Comparison of ENCODE assay signal across 25 mouse cellular contexts in genomic region chr2:76076838-76077237, GRCm38 (mm10).
DNase-seq lines count a peak whose midpoint lies in the region; ATAC-seq and TF ChIP-seq lines count a peak whose summit lies in the region.
"Had no signal": no experiment of that assay in that cellular context is flagged by ENCODE, and none has a peak within 500 bp of the region (broad histone marks: within the 10 kb centered on the region; RNA-seq: fewer than 3 reads in every experiment).

No protein-coding gene starts in this region.

- no peak for TF ChIP-seq CTCF in Patski (IDR thresholded peaks at IDR 0.05)

- H3K9ac ChIP-seq in kidney, embryonic 15.5 days: no peak overlapping the region
- H3K9ac ChIP-seq: embryonic facial prominence, embryonic 12.5 days; embryonic facial prominence, embryonic 15.5 days; forebrain, embryonic 12.5 days; forebrain, embryonic 15.5 days; heart, embryonic 12.5 days; heart, embryonic 15.5 days; hindbrain, embryonic 13.5 days had no signal

- no peak overlapping the region for H3K4me3 ChIP-seq in kidney, embryonic 15.5 days (replicated peaks)
- H3K4me3 ChIP-seq: embryonic facial prominence, embryonic 12.5 days; embryonic facial prominence, embryonic 15.5 days; forebrain, embryonic 12.5 days; forebrain, embryonic 15.5 days; heart, embryonic 12.5 days; heart, embryonic 15.5 days; hindbrain, embryonic 10.5 days; hindbrain, embryonic 13.5 days had no signal

- peaks cover 33% of the 10 kb centered on the region for H3K4me1 ChIP-seq in kidney, embryonic 15.5 days
- H3K4me1 ChIP-seq: embryonic facial prominence, embryonic 12.5 days; forebrain, embryonic 12.5 days; forebrain, embryonic 15.5 days; heart, embryonic 12.5 days; heart, embryonic 15.5 days; hindbrain, embryonic 10.5 days; hindbrain, embryonic 13.5 days had no signal

- no peaks in the 10 kb centered on the region for H3K9me3 ChIP-seq in kidney, embryonic 15.5 days (replicated peaks)
- H3K9me3 ChIP-seq: embryonic facial prominence, embryonic 12.5 days; embryonic facial prominence, embryonic 15.5 days; forebrain, embryonic 12.5 days; forebrain, embryonic 15.5 days; heart, embryonic 12.5 days; heart, embryonic 15.5 days; hindbrain, embryonic 10.5 days; hindbrain, embryonic 13.5 days had no signal

- CTCF ChIA-PET in Patski (lab: Charles Lee): no interaction called here

- H3K27me3 ChIP-seq in kidney, embryonic 15.5 days: no peaks in the 10 kb centered on the region
- H3K27me3 ChIP-seq in Patski: peaks cover 21% of the 10 kb centered on the region
- H3K27me3 ChIP-seq: embryonic facial prominence, embryonic 12.5 days; embryonic facial prominence, embryonic 15.5 days; forebrain, embryonic 12.5 days; forebrain, embryonic 15.5 days; heart, embryonic 12.5 days; heart, embryonic 15.5 days had no signal

- H3K27ac ChIP-seq in kidney, embryonic 15.5 days: peak overlapping the region; percentile 74
- H3K27ac ChIP-seq: embryonic facial prominence, embryonic 12.5 days; embryonic facial prominence, embryonic 15.5 days; forebrain, embryonic 12.5 days; forebrain, embryonic 15.5 days; heart, embryonic 15.5 days; hindbrain, embryonic 10.5 days; hindbrain, embryonic 13.5 days had no signal

- no peak for DNase-seq in kidney, postnatal 10 days
- DNase-seq in Muller cell, postnatal 12 days (ENCODE audit: inconsistent ontology term): peak; percentile 59
- DNase-seq in Patski (ENCODE audit: low read depth, low spot score): no peak
- DNase-seq in lung, adult 18-20 months: no peak
- DNase-seq: adrenal gland, postnatal 10 days; adrenal gland, postnatal 36 days; cerebellum, adult 18-20 months; cerebellum, adult 9-10 months; cerebellum, postnatal 14 days; gastrocnemius, postnatal 25 days; heart, adult 18-20 months; heart, postnatal 10 days; heart, postnatal 36 days had no signal

- WGBS in kidney, embryonic 15.5 days: 22% methylated on average over 2 of the region's 2 CpGs

- no peaks in the 10 kb centered on the region for H3K36me3 ChIP-seq in kidney, embryonic 15.5 days
- H3K36me3 ChIP-seq: embryonic facial prominence, embryonic 12.5 days; embryonic facial prominence, embryonic 15.5 days; forebrain, embryonic 12.5 days; forebrain, embryonic 15.5 days; heart, embryonic 12.5 days; heart, embryonic 15.5 days; hindbrain, embryonic 10.5 days; hindbrain, embryonic 13.5 days had no signal

- in situ Hi-C loops in Patski (cut with MboI; ENCODE audit: low pct_unique_long_range_greater_than_20kb): no loop called here

- H3K4me2 ChIP-seq in kidney, embryonic 15.5 days: no peak overlapping the region
- H3K4me2 ChIP-seq: embryonic facial prominence, embryonic 12.5 days; embryonic facial prominence, embryonic 15.5 days; forebrain, embryonic 12.5 days; forebrain, embryonic 15.5 days; heart, embryonic 12.5 days; heart, embryonic 15.5 days; hindbrain, embryonic 13.5 days had no signal

- ATAC-seq in kidney, embryonic 15.5 days (replicated peaks; ENCODE audit: low FRiP score): peak; percentile 63
- peak; percentile 26 for ATAC-seq in Patski
- no peak for ATAC-seq in megakaryocyte-erythroid progenitor cell, adult 5-6 weeks (replicated peaks; ENCODE audit: low FRiP score, low TSS enrichment, poor library complexity, severe bottlenecking)
- ATAC-seq: CD4-positive, CD25-positive, alpha-beta regulatory T cell, adult 4 months; forebrain, embryonic 15.5 days; hindbrain, embryonic 16.5 days had no signal

- POLR2A ChIA-PET in Patski (lab: Charles Lee): no interaction called here
